Mouse (Mus musculus) ovary, postnatal 36 days (tissue): ENCODE measurements at regions not wholly inside any gene's neighbourhood (a gene's known extent, or its start where the extent isn't known, plus 50 kb on each side); places are given as distances from the start of the nearest gene placed in this dataset.
"Not testable (repeated sequence)": the region's sequence is repeated elsewhere in the genome, so short reads cannot be mapped to it uniquely, and the experiment has no call there.

Source experiments
- DNase-seq: peaks from one replicate; pipeline ENCODE4 v3.0.0; 2022; ENCODE audit warnings: low spot score, mixed read lengths

DNA sequence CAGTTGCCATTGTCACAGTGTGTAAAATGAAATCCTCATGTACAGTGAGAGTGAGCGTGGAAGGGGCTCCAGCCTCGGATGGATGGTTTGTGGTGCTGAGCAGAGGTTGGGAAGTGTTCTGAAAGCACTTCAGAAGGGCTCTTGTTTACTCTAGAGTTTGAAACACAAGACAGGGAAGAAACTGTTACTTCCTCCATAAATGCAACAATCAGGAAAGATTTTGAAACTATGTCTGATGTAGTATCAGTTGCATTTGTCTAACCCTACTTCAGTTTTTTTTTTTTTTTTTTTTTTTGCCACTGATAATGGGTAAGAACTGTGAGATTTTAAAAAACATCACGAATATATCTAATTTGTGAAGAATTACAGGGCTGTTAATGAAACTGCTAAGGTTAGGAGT is 281.5 kb downstream of the Hace1 start:
- DNase-seq, result no peak

- DNase-seq, result no peak
Measured at GRCm38 (mm10) chr10:45859909-45860308, 282.3 kb downstream of the Hace1 start.

- DNase-seq, result no peak
Measured at GRCm38 (mm10) chr10:45860696-45861095, 283.1 kb downstream of the Hace1 start.

GRCm38 (mm10) chr10:45865793-45866192 is 288.2 kb downstream of the Hace1 start:
- no peak for DNase-seq

- DNase-seq, result no peak
Measured at GRCm38 (mm10) chr10:45866860-45867259, 289.2 kb downstream of the Hace1 start.

DNA sequence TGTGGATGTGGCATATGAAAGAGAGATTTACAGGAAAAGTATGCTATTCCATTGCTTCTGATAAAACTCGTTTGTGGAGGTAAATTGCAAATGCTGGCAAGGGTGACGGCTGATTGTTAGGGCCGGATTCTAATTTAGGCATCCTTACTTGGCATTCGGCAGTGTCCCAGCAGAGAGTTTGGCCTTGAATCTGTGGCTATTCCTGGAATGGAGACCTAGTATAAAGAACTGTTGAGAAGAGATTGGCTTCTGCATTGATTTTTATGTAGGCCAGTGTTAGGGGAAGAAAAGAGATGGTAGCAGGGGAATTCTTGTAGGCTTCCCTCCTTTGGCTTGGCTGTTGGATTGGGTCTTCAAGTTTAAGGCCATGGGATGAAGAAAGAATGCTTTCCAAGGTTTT is 293.4 kb downstream of the Hace1 start:
- no peak for DNase-seq

GRCm38 (mm10) chr10:45872007-45872890 is 294.6 kb downstream of the Hace1 start:
- DNase-seq, result no peak

DNA sequence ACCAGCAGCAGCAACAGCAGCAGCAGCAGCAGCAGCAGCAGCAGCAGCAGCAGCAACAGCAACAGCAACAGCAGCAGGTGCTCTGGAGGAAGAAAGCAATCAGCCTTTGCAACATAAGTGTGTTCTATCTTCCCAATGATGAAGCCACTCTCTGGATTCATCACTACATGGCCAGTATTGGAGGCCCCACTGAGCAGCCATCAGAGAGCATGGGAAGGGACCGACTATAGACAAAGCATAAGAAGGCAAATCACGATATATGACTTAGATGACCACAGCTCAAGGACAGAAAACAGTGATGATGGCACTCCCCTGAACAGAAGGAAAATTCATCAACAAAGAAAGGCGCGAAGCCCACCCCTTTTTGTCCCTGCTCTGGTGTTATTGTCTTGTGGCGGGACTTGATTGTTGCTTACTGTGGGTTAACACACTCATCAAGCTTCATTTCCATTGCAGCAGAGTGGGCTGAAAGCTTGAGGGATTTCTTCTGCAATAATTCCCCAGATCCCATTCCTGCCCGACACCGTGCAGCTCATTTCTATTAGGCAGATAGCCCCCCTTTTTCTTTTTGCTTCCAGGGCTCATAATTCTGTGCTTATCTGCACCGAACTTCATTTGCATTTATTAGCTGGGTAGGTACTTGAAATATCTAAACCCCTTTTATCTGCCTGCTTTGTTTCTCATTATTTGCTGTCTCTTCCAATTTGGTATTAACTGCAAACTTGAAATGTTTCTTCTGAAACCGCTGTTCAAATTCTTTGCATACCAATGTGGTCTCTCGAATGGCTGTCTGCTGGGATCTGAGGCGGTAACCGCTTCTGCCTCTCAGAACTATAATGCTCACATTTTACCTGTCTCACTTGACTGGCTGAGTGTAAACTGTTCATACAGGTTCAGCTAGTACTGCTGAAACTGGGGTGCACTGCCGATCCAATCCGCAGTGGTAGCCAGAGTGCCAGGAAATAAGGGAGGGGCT is 296.5 kb downstream of the Hace1 start:
- DNase-seq, result no peak

DNA sequence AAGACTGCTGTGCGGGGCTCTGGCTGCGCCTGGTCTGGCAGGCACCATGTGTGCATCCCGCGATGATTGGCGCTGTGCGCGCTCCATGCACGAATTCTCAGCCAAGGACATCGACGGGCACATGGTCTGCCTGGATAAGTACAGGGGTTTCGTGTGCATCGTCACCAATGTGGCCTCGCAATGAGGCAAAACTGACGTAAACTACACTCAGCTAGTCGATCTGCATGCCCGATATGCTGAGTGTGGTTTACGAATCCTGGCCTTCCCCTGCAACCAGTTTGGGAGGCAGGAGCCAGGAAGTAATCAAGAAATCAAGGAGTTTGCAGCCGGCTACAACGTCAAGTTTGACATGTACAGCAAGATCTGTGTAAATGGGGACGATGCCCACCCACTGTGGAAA is 297.7 kb downstream of the Hace1 start:
- not testable (repeated sequence) for DNase-seq

DNA sequence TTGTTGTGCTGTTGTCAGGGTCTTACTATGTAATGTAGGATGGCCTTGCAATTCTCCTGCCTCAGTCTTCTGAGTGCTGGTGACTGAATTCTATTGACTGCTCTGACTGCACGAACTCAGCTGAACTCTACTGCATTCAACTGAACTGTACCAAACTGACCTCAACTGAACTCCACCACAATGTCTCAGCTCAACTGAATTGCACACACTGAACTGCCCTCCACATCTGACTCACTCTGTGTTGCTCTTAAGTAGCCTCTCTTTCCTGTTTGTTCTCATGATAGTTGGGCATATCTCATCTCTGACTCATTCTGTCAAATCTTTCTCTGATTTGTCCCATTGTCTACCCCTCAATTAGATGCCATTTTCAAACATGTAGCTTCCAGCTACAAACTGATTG is 306.1 kb downstream of the Hace1 start:
- DNase-seq, result no peak

DNA sequence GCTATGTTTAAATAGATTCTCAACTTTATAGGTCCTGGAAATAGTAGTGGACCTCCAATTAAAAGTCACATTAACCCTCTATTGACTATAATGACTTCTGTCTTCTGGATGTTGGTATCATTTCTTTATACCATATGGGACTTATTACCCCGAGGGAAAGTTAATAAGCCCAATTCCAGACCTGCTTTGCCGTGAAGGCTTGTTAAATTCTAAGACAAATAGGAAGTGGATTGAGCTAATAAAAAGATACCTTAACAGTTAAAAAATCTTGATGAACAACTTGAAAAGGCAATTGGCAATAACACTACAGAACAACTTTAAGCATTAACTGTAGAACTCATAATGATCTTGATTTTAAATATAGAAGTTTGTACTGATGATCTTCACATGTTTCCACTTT is 309.0 kb downstream of the Hace1 start:
- no peak for DNase-seq

GRCm38 (mm10) chr10:45888835-45889234 is 311.2 kb downstream of the Hace1 start:
- DNase-seq, result peak; percentile 19

GRCm38 (mm10) chr10:45889381-45889951 is 311.8 kb downstream of the Hace1 start:
- no peak for DNase-seq

DNA sequence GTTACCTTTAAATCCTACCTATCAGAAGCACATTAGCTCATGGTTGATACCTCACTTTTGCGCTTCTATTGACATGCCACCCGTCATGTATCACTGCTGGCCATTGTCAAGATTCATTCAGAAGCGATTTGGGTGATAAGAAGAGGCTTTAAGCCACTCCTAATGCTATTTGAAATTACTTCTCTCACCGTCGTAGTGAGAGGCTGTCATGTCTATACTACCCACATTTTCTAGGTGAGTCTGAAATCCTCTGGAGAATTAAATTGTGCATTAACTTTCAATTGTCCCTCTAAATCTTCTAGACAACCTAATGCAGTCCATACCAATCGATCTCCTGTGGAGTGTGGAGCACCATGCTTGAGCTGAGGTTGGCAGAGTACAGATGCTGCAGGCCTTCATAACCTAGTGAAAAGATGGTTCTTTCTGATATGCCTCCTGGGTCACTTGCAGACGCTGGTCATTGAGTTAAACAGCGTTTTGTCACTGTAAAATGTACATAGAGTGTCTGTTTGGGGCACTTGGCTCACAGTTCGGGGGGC is 312.5 kb downstream of the Hace1 start:
- DNase-seq, result no peak

DNA sequence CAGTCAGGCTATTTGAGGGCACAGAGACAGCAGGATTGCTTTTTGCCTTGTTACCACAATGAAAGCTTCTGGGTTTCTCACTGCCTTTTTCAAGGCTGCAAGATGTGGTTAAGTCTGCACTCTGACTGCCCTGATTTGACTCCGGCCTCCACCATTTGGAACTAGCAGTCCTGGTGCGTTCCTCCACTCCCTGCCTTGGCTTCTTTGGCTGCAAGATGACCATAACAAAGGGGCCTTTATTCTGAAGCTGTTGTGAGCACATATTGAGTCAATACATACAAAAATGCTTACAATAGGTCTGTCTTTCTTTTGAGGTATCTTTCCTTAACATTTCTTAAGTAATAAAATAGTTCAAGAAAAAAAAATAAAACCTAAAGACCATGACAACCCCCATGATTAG is 314.8 kb downstream of the Hace1 start:
- no peak for DNase-seq

DNA sequence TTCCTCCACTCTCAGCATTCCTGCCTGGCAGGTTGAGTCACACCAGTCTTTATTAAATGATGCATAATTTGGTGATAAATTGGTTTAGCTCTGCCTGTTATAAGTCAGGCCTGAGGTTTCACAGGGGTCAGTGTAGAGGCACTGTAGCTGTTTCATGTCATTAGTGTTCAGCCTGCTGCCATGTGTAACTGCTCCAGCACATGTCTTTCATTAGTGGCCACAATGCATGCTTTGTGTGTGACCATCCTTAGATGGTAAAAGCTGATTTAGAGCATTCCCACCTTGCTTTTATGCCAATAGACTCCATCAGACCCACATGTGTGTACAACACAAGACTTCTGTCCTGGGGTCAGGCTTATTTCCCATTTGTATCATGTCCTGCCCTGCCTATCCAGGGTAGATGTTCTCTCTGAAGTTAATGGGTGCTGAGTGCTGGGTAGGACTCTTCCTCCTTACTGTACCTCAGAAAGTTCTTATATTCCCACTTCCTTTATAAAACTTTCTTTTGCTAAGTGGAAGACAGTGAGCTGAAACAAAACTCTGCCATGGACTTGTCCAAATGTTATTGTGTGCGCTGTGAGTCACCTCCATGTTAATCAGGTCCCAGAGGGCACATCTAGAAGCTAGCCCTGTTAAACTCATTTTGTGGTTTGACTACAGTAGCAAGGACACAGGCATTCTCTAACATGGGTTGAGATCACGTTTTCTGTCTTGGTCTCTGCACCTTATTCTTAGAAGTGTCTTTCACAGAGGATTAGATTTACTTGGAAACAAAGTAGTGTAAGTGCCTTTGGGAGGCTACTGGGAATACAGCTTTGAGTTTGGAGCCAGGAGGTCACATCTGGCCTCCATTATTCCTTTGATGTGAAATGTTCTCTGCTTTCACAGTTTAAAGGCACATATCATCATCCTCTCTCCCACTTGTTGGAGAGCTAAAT is 316.5 kb downstream of the Hace1 start:
- DNase-seq, result no peak

DNA sequence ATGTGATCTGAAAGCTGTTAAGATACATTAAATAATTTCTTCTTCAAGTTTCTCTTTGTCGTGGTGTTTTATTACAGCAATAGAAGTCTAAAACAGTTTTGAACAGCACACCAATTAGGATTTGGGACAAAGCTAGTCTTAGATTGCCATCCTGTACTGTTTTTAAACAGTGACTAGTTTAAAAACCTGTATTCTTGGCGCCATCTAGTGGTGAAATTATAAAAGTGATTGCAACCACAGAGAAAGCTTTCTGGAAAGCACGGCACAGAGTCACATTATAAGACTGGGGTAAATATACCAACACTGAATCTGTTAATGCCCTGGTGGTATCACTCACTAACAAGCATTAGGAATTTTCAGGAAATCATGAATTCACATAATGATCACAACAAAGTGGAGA is 339.3 kb downstream of the Hace1 start:
- DNase-seq, result no peak

GRCm38 (mm10) chr10:45925746-45926145 is 348.1 kb downstream of the Hace1 start:
- no peak for DNase-seq

DNA sequence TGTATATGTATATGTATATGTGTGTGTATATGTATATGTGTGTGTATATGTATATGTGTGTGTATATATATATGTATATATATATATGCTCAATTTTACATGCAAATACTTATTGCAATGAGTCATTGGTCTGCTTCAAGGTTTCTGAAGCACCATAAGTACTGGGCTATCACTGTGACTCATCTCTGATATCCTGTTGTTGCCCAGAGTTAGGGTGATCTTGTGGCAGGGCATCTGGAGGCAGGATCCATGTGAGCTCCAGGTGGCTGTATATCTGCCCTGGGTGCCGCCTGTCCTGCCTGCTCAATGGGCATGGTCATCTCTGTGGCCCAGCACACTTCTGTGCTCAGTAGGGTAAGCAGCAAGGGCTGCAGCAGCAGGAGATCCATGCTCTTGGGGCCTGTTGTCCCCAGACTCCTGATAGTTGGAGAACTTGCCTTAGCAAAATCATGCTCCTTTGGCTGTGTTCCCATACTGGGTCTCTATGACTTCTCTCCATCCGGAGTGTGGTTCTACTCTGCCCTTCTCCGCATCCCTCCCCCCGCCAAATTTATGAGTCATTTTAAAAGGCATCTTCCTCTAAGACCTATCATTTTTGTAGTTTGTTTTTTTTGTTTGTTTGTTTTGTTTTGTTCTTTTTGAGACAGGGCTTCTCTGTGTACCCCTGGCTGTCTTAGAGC is 356.1 kb downstream of the Hace1 start:
- no peak for DNase-seq

GRCm38 (mm10) chr10:45957686-45958085 is 380.1 kb downstream of the Hace1 start:
- DNase-seq, result no peak

DNA sequence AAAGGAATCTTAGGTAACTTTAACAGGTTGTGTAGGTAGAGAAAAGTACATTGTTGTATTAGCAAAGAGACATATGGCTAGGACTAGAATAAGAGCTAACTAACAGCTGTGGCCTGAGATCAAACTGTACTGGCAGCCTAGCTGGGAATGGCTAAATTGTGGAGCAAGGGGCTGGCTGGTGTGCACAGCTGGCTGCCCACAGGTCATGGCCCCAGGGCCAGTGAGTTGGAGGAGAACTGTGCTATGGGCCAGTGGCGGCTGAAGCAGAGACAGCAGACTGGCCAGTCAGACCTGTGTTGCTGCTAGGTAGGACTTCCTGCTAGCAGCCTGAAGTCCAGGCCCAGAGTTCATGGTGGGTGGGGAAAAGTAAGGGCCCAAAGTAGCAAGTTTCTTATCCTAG is 394.6 kb downstream of the Hace1 start:
- no peak for DNase-seq
